Mouse (Mus musculus): ENCODE data around the gene Kcne4. TPM values are rescaled to one million over a fixed set of nuclear protein-coding genes. Genes with fewer than 3 reads are reported as not detected.
A peak's percentile ranks its signal among the peaks of the same experiment; 100 is the strongest.
"Not testable (repeated sequence)": the region's sequence is repeated elsewhere in the genome, so short reads cannot be mapped to it uniquely, and the experiment has no call there.

Gene Kcne4
- 0.09 and 0.32 TPM in 2 replicates for polyA plus RNA-seq (2016; fragmentation: Nextera tagmentation; extraction: Ambion mirVana)

GRCm38 (mm10) chr1:78816639-78817038 lies at the start of gene Kcne4:
TSS of gene Kcne4 (plus strand) at chr1:78816758.
- Histone ChIP-seq H3K4me1 (peaks cover 22% of the 10 kb centered on the region), H3K36me3 (replicated peaks) (no peaks in the 10 kb centered on the region), H3K27me3 (ENCODE audit: poor library complexity, severe bottlenecking) (no peaks in the 10 kb centered on the region), H3K4me3 (no peak within 1 kb of the TSS), H3K27ac (no peak within 1 kb of the TSS), H3K9me3 (no peaks in the 10 kb centered on the region)
- WGBS, result 84% methylated on average over 10 of the region's 10 CpGs
- no peak for DNase-seq (ENCODE audit: extremely low spot score, low spot score)

DNA sequence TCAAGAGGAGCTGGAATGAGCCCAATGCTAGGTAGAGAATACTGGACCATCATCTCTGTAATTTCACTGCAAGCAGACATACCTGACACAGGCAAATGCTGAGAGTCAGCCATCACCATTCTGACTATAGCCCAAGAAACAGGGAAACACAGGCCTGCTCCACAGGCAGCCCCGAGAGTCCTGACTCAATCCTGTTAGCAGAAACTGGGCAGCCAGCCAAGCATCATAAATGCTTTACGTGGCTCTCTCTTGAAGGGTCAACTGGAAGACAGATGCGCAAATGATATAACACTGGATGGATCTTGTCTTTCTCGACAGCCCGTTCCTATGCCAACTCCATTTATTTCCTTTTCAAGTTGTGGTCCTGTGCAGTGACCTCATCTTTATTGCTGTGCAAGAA lies 34.7 kb upstream of the Kcne4 start:
- no peak overlapping the region for H3K4me3 ChIP-seq
- DNase-seq (ENCODE audit: extremely low spot score, low spot score), result no peak
- WGBS, result 88% methylated on average over 5 of the region's 5 CpGs
- H3K27ac ChIP-seq, result no peak overlapping the region
- H3K4me1 ChIP-seq, result no peaks in the 10 kb centered on the region
- H3K36me3 ChIP-seq (replicated peaks), result no peaks in the 10 kb centered on the region
- no peaks in the 10 kb centered on the region for H3K27me3 ChIP-seq (ENCODE audit: poor library complexity, severe bottlenecking)
- no peaks in the 10 kb centered on the region; the same call in 1 of the 2 replicates for H3K9me3 ChIP-seq

- 96% methylated on average over 9 of the region's 9 CpGs for WGBS
- H3K27ac ChIP-seq; H3K27me3 ChIP-seq (ENCODE audit: poor library complexity, severe bottlenecking); DNase-seq (ENCODE audit: extremely low spot score, low spot score); H3K4me3 ChIP-seq; H3K4me1 ChIP-seq; H3K9me3 ChIP-seq; H3K36me3 ChIP-seq (replicated peaks): not testable (repeated sequence)
Observed at GRCm38 (mm10) chr1:78784936-78785335, 31.6 kb upstream of the Kcne4 start.

GRCm38 (mm10) chr1:78789744-78790143 lies 26.8 kb upstream of the Kcne4 start:
- no peaks in the 10 kb centered on the region for H3K27me3 ChIP-seq (ENCODE audit: poor library complexity, severe bottlenecking)
- no peak overlapping the region for H3K4me3 ChIP-seq
- H3K9me3 ChIP-seq, result no peaks in the 10 kb centered on the region; the same call in 1 of the 2 replicates
- H3K4me1 ChIP-seq, result no peaks in the 10 kb centered on the region
- 69% methylated on average over 1 of the region's 1 CpGs for WGBS
- no peak overlapping the region for H3K27ac ChIP-seq
- no peaks in the 10 kb centered on the region for H3K36me3 ChIP-seq (replicated peaks)
- DNase-seq (ENCODE audit: extremely low spot score, low spot score), result no peak

DNA sequence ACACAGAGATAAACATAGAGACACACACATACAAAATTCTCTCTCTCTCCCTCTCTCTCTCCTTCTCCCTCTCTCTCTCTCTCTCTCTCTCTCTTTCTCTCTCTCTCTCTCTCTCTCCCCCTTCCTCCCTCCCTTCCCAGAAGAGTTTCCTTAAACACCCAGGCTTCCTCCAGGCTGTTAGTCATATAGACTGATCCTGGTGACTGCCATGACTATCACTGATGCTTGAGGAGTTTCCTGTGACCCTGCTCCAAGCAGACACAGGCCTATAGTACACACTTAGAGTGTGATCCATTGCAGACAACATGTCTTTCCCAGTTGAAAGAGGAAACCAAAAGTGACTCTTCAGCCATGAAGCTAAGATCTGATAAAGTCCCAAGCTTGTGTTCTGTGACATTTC lies 9.1 kb upstream of the Kcne4 start:
- Histone ChIP-seq H3K4me3 (no peak overlapping the region), H3K27ac (no peak overlapping the region), H3K9me3 (no peaks in the 10 kb centered on the region), H3K27me3 (ENCODE audit: poor library complexity, severe bottlenecking) (no peaks in the 10 kb centered on the region), H3K36me3 (replicated peaks) (no peaks in the 10 kb centered on the region), H3K4me1 (no peaks in the 10 kb centered on the region)
- DNase-seq (ENCODE audit: extremely low spot score, low spot score), result no peak

DNA sequence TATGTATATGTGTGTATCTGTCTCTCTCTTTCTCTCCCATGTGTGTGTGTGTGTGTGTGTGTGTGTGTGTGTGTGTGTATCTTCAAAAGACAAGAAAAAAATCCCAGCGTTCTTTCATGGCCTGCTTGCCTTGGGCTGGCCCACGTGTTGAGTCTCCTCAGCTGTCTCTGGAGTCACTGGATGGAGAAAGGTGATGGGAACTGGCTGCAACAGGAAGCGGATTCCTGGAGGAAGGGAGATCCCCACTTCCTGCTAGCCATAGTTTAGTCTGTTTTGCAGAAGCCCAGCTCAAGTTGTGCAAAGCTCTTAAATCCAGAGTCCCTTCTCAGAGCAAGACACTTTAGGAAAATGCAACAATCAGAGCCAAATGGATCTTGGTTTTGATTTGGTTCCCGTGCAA lies 6.7 kb upstream of the Kcne4 start:
- Histone ChIP-seq H3K4me1 (no peaks in the 10 kb centered on the region), H3K36me3 (replicated peaks) (no peaks in the 10 kb centered on the region), H3K27ac (no peak overlapping the region), H3K27me3 (ENCODE audit: poor library complexity, severe bottlenecking) (no peaks in the 10 kb centered on the region), H3K9me3 (no peaks in the 10 kb centered on the region), H3K4me3 (no peak overlapping the region)
- DNase-seq (ENCODE audit: extremely low spot score, low spot score), result no peak
- WGBS, result 80% methylated on average over 4 of the region's 4 CpGs

DNA sequence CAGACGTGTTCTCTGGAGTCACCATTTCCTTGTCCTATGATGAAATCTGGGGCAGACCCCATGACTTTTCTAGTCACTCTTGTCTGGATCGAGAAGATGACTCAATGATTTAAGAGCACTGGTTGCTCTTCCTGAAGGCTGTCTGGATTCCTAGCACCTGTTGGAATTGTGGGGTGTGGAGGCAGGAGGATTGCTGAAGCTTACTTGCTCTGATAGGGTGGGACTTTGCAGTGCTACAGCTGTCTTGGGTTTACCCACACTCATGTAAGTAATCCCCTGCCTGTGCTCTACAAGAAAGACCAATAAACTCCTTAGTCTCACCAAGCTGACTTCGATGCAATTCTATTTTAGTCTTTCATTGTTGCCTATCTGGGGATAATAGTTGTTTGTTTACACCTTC lies 5.7 kb upstream of the Kcne4 start:
- H3K4me3 ChIP-seq, result no peak overlapping the region
- no peak for DNase-seq (ENCODE audit: extremely low spot score, low spot score)
- no peaks in the 10 kb centered on the region for H3K27me3 ChIP-seq (ENCODE audit: poor library complexity, severe bottlenecking)
- no peaks in the 10 kb centered on the region for H3K36me3 ChIP-seq (replicated peaks)
- no peak overlapping the region for H3K27ac ChIP-seq
- H3K4me1 ChIP-seq, result no peaks in the 10 kb centered on the region
- no peaks in the 10 kb centered on the region for H3K9me3 ChIP-seq
- 90% methylated on average over 3 of the region's 3 CpGs for WGBS

GRCm38 (mm10) chr1:78811975-78812490 lies 4.5 kb upstream of the Kcne4 start:
- DNase-seq (ENCODE audit: extremely low spot score, low spot score), result no peak
- H3K9me3 ChIP-seq, result no peaks in the 10 kb centered on the region
- WGBS, result 92% methylated on average over 10 of the region's 10 CpGs

DNA sequence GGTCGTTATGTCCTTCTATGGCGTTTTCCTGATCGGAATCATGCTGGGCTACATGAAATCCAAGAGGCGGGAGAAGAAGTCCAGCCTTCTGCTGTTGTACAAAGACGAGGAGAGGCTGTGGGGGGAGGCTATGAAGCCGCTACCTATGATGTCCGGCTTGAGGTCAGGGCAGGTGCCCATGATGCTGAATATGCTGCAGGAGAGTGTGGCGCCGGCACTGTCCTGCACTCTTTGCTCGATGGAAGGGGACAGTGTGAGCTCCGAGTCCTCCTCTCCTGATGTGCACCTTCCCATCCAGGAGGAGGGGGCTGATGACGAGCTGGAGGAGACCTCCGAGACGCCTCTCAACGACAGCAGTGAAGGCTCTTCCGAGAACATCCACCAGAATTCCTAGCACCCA lies 1.2 kb downstream of the Kcne4 start:
- H3K9me3 ChIP-seq, result no peaks in the 10 kb centered on the region
- no peaks in the 10 kb centered on the region for H3K27me3 ChIP-seq (ENCODE audit: poor library complexity, severe bottlenecking)
- WGBS, result 95% methylated on average over 16 of the region's 16 CpGs

More at GRCm38 (mm10) chr1:78811975-78812490, 4.5 kb upstream of the Kcne4 start:
- H3K27ac ChIP-seq, result no peak overlapping the region
- H3K4me3 ChIP-seq, result no peak overlapping the region
- no peaks in the 10 kb centered on the region for H3K4me1 ChIP-seq
- no peaks in the 10 kb centered on the region for H3K27me3 ChIP-seq (ENCODE audit: poor library complexity, severe bottlenecking)
- H3K36me3 ChIP-seq (replicated peaks), result no peaks in the 10 kb centered on the region

DNA sequence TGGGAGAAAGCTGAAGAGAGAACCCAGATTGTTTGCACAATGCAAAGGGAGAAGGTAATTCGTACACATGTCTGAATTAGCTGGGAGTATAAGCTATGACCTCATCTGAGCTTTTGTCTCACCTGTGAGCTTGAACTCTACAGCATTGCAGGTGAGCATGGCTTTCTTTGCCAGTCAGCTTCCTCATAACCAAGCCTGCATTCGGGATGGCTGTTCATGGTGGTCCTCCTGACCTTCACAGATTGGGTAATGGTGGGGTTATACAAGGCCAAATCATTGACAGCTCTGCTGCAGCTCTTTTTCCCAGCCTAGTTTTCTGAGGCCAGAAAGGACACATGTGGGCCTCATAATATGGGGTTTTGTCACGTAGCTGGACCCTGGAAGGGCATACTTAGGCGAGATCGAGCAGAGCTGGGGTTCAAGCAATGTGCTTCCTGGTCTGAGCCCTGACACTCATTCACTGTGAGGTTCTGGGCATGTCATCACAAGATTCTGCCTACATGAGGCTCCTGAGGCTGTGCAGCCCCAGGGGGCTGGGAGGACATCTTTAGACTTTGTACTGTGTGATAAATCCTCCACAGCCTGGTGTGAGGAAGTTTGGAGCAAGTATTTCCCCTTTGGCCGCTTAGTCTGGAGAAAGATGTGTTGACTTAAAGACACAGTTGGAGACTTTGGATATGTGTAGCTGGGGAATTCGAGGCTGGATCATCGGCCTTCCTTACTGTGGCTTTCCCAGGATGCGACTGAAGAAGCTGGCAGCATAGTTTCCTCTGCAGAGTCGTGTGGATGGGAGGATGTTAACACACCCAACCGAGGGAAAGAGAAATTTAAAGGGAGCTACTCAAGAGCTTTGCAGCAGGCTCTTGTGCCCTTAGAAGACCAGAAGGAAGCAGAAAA lies 2.3 kb downstream of the Kcne4 start:
- no peak overlapping the region for H3K27ac ChIP-seq
- no peak for DNase-seq (ENCODE audit: extremely low spot score, low spot score)
- H3K4me3 ChIP-seq, result no peak overlapping the region
- H3K36me3 ChIP-seq (replicated peaks), result no peaks in the 10 kb centered on the region
- 77% methylated on average over 11 of the region's 11 CpGs for WGBS
- H3K9me3 ChIP-seq, result no peaks in the 10 kb centered on the region
- H3K4me1 ChIP-seq, result peaks cover 28% of the 10 kb centered on the region
- no peaks in the 10 kb centered on the region for H3K27me3 ChIP-seq (ENCODE audit: poor library complexity, severe bottlenecking)

More for the DNA sequence above, 1.2 kb downstream of the Kcne4 start:
- Histone ChIP-seq H3K27ac (no peak overlapping the region), H3K4me1 (peaks cover 28% of the 10 kb centered on the region), H3K4me3 (no peak overlapping the region), H3K36me3 (replicated peaks) (no peaks in the 10 kb centered on the region)
- DNase-seq (ENCODE audit: extremely low spot score, low spot score), result no peak

DNA sequence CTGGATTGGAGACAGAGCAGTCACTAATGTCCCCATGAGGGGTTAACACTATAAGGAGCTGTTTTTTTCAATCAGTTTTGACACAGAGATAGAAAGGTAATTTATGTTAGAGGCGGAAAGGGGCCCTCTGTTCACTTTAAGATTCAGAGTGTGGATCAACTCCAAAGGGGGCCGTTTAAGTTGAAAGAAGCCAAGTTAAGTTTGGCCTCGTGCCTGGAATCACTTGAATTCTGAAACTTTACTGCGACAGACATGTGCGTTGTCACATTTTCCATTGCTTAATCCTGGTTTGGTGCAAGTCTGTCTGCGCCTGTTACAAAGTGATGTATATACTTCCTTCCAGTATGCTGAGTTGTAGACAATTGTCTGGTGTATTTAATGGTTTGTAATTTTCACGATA lies 3.0 kb downstream of the Kcne4 start:
- Histone ChIP-seq H3K9me3 (no peaks in the 10 kb centered on the region), H3K27me3 (ENCODE audit: poor library complexity, severe bottlenecking) (no peaks in the 10 kb centered on the region), H3K4me1 (peaks cover 28% of the 10 kb centered on the region), H3K27ac (no peak overlapping the region), H3K36me3 (replicated peaks) (no peaks in the 10 kb centered on the region), H3K4me3 (no peak overlapping the region)
- DNase-seq (ENCODE audit: extremely low spot score, low spot score), result no peak
- WGBS, result 79% methylated on average over 7 of the region's 7 CpGs

DNA sequence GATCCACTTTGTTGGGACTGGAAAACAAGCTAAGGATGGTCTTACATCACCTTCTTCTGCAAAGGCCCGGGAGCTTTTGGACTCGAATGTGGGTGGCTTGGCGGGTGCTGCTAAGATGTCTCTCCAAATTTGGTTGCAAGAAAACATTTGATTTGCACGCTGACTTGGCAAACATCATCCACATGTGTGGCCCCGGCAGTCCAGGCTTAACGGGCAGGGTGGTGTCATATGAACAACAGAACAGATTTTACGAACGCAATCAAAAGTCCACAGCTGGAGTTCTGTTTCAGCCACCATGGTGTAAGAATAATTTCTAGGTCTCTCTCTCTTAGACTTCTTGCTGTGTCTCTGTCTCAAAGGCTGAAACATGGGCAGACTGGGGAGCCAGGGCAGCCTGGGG lies 3.6 kb downstream of the Kcne4 start:
- no peaks in the 10 kb centered on the region for H3K36me3 ChIP-seq (replicated peaks)
- H3K4me3 ChIP-seq, result no peak overlapping the region
- H3K27me3 ChIP-seq (ENCODE audit: poor library complexity, severe bottlenecking), result no peaks in the 10 kb centered on the region
- DNase-seq (ENCODE audit: extremely low spot score, low spot score), result no peak
- WGBS, result 68% methylated on average over 8 of the region's 8 CpGs
- H3K4me1 ChIP-seq, result peaks cover 28% of the 10 kb centered on the region
- H3K9me3 ChIP-seq, result no peaks in the 10 kb centered on the region
- H3K27ac ChIP-seq, result peak overlapping the region; percentile 56; the same call in 1 of the 2 replicates

DNA sequence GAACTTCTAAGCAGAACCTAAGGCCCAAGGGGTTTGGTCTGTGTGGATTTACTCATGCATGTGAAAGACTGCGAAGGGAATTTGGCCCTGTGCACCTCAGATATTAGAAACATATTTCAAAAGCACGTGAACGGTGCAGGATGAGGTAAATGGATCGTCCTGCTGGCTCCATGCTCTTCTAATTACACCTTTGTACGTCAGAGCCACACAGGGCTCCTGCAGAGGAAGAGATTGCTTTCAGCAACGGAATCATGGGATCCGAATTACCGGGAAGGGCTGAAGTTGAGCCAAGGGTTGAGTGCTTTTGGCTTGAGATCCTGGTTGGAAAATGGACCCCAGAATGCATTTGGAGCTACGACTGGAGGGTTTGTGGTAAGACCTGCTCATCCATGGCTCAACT lies 4.6 kb downstream of the Kcne4 start:
- peak overlapping the region; percentile 22; the same call in 1 of the 2 replicates for H3K27ac ChIP-seq
- H3K36me3 ChIP-seq (replicated peaks), result no peaks in the 10 kb centered on the region
- 68% methylated on average over 9 of the region's 9 CpGs for WGBS
- H3K27me3 ChIP-seq (ENCODE audit: poor library complexity, severe bottlenecking), result no peaks in the 10 kb centered on the region
- H3K9me3 ChIP-seq, result no peaks in the 10 kb centered on the region
- H3K4me1 ChIP-seq, result peaks cover 28% of the 10 kb centered on the region
- H3K4me3 ChIP-seq, result no peak overlapping the region
- no peak for DNase-seq (ENCODE audit: extremely low spot score, low spot score)

Measured in forebrain, embryonic 10.5 days (tissue).